Mouse (Mus musculus): ENCODE results near the gene Spout1.

DNA sequence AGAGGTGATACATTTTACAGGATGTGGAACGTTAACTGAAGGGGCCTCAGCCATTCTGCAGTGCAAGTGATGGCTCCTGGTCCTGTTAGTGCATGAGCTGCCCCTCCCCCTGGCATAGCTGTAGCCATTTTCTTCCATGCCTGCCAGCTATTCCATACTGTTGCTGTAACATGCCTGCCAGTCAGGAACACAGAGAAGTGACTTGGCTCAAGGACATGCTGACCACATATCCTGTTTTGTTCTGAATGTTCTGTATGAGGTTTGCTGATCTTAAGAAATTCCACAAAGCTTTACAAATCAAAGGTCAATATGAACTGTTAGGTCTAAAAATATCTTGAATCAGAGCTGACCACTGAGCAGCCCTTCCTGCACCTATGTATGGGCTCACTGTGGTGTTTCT, 34.7 kb upstream of the Spout1 start:
- TF ChIP-seq E2F4 (IDR thresholded peaks at IDR 0.05; ENCODE audit: insufficient read depth) (no peak), POLR2A (IDR thresholded peaks at IDR 0.05; ENCODE audit: insufficient read length, low read depth) (no peak), TCF12 (IDR thresholded peaks at IDR 0.05; ENCODE audit: insufficient read depth, poor library complexity, severe bottlenecking) (no peak), POLR2AphosphoS2 (IDR thresholded peaks at IDR 0.05; ENCODE audit: insufficient read length, low read depth) (no peak), SRF (IDR thresholded peaks at IDR 0.05; ENCODE audit: control insufficient read depth, insufficient read length, low read depth) (no peak), USF1 (IDR thresholded peaks at IDR 0.05; ENCODE audit: low read depth) (no peak), TCF3 (IDR thresholded peaks at IDR 0.05; ENCODE audit: insufficient read length, low read depth) (no peak), REST (IDR thresholded peaks at IDR 0.05; ENCODE audit: insufficient read depth, insufficient read length) (no peak), CEBPB (IDR thresholded peaks at IDR 0.05; ENCODE audit: insufficient read depth, poor library complexity, severe bottlenecking) (no peak), MYOD1 (IDR thresholded peaks at IDR 0.05; ENCODE audit: control insufficient read depth in 1 of 3, insufficient read length in 2 of 3, low read depth in 2 of 3) (no peak), MAX (IDR thresholded peaks at IDR 0.05; ENCODE audit: low read depth) (no peak)

Data from myocyte (in vitro differentiated cells).